Mouse (Mus musculus): ENCODE data around the gene Tap2.

The Tap2 gene

GRCm38 (mm10) chr17:34203444-34203843 lies at the start of gene Tap2:
TSS of gene Tap2 (plus strand) at chr17:34203527.
- no peak for DNase-seq (ENCODE audit: low spot score in 2 of 2)

DNA sequence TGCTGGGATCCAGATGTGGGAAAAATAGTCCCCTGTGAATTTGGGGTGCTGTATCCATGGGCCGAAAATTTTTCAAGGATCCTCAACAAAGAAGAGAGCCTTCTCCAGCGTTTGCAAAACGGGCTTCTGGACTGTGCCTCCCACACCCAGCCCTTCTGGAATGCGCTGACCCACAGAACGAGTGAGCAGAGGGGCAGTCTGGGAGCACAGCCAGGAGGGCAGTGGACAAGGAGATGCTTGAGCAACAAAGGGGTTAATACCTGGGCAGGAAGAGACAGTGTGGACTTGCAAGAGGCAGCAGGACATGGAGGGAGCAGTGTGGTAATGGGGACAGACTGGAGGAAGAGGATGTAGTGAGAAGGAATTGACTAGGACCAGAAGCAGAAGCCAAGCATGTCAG lies 47.8 kb upstream of the Tap2 start:
- no peak for DNase-seq (ENCODE audit: low spot score in 2 of 2)

DNA sequence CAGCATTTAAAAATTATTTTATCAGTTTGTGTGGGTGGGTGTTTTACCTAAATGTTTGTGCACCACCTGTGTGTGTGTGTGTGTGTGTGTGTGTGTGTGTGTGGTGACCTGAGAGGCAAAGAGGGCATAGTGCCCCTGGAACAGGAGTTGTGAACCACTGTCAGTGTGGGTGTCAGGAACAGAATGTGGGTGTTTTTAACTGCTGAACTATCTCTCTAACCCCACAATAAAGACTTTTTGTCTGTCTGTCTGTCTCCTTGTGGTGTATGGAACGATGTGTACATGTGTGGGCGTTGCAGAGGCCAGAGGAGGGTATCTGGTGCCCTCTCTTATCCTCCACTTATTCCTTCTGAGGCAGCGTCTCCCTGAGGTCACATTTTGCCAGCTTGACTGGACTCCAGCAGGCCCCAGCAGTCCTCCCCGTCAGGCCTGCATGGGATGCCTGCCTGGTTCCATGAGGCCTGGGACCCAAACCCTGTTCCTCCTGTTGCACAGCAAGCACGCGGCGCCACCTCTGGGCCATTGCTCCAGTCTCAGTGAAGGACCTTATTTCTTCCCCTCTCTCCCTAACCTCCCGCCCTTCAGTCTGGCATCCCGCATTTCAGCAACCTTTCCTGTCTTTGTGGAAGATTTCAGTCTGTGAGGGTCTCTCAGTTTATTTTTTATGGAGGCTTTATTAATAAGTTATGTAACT lies 39.0 kb upstream of the Tap2 start:
- peak in 1 of 2 experiments; percentile 54 for DNase-seq (ENCODE audit: low spot score in 2 of 2)

DNA sequence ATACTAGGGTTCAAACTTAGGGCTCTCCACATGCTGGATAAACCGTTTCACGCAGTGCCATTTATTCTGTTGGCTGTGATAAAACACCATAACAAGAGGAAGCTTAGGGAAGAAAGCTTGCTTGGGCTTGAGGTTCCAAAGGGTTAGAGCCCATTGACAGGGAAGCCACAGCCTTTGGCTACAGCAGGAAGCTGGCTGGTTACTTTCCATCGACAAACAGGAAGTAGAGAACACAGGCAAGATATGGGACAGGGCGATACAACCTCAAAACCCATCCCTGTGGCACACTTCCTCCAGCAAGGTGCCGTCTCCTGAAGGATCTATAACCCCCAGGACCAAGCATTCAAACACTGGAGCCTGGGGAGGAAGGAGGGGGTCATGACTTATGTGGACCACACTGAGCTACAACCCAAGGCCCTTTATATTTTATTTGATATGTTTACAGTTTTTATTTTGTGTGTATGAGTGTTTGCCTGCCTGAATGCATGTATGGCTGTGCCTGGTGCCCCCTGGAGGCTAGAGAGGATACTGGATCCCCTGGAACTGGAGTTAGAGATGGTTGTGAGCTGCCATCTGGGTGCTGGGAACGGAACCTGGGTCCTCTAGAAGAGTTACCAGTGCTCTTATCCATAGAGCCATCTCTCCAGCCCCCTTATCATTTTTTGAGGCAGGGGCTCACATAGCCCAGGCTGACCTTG lies 38.1 kb upstream of the Tap2 start:
- no peak for DNase-seq (ENCODE audit: low spot score in 2 of 2)

GRCm38 (mm10) chr17:34169279-34169678 lies 34.0 kb upstream of the Tap2 start:
- peak in 1 of 2 experiments; percentile 46 for DNase-seq (ENCODE audit: low spot score in 2 of 2)

GRCm38 (mm10) chr17:34170487-34170876 lies 32.8 kb upstream of the Tap2 start:
- DNase-seq (ENCODE audit: low spot score in 2 of 2) = no peak

- peak; percentile 84 to 86 for DNase-seq (ENCODE audit: low spot score in 2 of 2)
Measured at GRCm38 (mm10) chr17:34170877-34171498, 32.3 kb upstream of the Tap2 start.

DNA sequence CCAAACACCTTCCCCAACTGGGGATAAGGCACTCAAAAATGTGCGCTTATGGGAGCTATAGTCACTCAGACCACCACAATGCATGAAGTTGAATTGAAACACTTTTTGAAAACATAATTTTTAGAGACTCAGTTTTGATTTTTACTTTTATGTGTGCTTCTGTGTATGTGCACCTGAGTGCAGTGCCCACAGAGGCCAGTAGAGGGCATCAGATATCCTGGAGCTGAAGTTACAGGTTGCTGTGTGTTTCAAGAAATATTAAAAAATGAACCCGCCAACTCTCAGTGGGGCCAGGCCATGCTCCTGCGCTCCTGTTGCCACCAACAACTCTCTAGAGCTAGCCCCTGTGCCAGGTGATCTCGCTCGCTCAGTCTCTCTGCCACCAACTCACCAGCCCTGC lies 30.8 kb upstream of the Tap2 start:
- no peak for DNase-seq (ENCODE audit: low spot score in 2 of 2)

GRCm38 (mm10) chr17:34174075-34174474 lies 29.3 kb upstream of the Tap2 start:
- DNase-seq (ENCODE audit: low spot score in 2 of 2) = no peak

DNA sequence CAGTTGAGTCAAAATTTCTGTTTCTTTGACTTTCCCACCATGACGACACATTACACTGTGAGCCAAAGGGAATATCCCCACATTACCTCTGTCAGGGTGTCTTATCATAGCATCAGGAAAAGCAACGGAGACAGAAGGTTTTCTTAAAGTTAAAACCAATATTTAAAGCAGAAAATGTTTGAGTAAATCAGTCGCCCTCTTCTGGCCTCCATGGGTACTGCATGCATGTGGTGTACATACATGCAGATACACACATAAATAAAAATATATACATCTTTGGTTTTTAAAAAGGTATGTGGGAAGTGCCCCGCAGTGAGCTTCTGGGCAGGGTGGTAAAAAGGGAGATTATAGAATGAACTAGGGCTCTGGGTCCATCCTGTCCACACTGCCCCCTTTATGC lies 26.1 kb upstream of the Tap2 start:
- DNase-seq (ENCODE audit: low spot score in 2 of 2) = no peak

DNA sequence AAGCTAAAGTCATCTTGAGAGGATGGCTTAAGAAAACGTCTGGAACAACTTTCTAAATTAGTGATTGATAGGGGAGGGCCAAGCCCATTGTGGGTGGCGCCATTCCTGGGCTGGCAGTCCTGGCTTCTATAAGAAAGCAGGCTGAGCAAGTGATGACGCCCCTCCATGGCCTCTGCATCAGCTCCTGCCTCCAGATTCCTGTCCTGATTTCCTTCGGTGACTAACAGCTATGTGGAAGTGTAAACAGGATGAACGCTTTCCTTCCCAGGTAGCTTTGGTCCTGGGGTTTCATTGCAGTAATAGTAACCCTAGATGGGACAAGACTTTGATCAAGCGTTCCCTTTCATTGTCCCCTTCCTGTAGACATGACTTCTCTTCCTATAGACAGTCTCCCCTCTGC lies 24.3 kb upstream of the Tap2 start:
- DNase-seq (ENCODE audit: low spot score in 2 of 2) = no peak

DNA sequence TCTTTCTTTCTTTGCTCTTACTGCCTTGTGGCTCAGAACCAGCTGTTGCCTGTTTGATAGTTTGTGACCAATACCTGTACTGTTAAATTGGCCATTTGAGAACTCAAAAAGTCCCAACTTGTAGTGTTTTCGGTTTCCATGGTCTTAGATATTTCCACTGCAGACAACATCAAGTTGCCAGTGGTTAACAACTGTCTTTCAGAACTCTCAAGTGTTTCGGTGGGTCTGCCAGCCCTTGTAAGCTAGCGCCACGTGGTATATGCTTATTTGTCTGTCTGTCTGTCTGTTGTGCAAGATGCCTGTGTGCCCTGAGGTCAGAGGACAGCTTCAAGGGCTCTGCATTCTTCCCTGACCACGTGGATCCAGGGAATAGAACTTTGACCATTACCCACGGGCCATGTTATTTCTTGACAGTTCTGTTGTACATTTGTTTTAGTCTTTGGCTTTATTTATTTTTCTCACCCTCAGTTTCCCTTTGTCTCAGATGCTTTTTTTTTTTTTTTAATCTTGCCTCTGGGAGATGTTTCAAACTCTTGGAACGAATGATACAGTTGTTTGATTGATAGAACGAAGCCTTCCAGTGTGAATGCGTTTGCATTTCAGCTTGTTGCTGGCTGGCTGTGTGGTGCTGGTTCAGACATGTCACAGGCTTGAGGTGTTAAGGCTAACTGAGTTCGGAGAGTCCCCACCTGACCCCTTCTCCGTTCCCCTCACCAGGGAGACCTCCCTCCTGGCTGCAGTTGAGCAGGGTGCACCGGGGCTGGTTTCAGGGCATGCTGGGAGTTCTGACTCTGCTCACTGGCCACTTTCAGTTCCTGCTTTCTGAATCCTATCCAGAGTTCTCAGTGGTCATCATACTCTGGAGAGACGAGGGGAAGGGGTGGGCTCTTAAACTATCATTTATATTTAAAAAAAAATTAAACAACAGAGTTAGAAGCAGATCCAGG lies 23.1 kb upstream of the Tap2 start:
- no peak for DNase-seq (ENCODE audit: low spot score in 2 of 2)

DNA sequence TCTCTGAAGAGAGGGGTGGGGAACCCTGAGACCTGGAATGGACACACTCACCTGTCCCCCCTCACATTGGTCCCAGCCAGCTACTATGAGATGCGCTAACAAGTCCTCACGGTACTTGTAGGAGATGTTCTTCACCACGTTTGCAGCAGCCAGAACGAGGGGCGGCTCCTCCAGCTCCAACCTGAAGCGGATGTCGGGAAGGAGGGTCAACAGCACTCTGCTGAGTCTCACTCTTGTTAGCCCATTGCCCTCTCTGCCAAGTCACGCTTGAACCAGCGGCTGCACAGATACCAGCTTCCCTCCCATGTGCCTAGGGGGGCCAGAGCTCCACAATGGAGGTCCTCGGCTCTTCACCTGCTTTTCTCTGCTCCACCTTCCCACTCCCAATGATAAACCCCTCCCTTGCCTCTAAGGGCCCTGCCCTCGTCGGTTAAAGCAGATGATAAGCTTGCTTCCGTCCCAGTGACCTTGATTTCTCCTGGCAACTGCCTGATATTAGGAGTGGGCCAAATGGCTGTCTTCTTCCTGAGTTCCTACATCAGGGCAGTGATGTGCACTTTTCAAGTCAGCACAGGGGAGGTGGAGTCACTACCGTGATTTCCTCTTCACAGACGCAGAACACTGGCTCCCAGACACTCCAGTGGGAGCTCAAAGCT lies 19.6 kb upstream of the Tap2 start:
- no peak for DNase-seq (ENCODE audit: low spot score in 2 of 2)

GRCm38 (mm10) chr17:34185526-34185925 lies 17.8 kb upstream of the Tap2 start:
- DNase-seq (ENCODE audit: low spot score in 2 of 2) = no peak

GRCm38 (mm10) chr17:34186885-34187260 lies 16.5 kb upstream of the Tap2 start:
- no peak for DNase-seq (ENCODE audit: low spot score in 2 of 2)

- DNase-seq (ENCODE audit: low spot score in 2 of 2) = peak; percentile 96 to 97
Measured at GRCm38 (mm10) chr17:34187261-34187916, 15.9 kb upstream of the Tap2 start, which contains the start of the genes Tap1 and Psmb9. TSS of gene Tap1 (plus strand) at chr17:34187553. TSS of gene Psmb9 (minus strand) at chr17:34187764.

- no peak for DNase-seq (ENCODE audit: low spot score in 2 of 2)
Measured at GRCm38 (mm10) chr17:34188010-34188409, 15.3 kb upstream of the Tap2 start.

DNA sequence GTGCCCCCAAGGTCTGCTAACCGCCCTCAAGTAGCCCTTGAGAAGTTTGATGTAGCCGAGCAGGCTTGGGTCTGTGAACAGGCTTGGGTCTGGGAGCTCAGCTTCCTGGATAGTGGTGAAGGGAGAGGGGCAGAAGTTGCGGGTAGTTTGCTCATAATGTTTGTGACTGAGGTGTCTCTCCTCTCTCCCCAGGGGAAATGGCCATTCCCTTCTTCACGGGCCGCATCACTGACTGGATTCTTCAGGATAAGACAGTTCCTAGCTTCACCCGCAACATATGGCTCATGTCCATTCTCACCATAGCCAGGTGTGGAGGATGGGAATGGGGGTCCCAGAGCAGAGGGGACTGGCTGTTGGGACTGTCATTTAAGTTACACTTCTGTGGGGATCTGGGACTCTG lies 14.3 kb upstream of the Tap2 start:
- DNase-seq (ENCODE audit: low spot score in 2 of 2) = no peak

DNA sequence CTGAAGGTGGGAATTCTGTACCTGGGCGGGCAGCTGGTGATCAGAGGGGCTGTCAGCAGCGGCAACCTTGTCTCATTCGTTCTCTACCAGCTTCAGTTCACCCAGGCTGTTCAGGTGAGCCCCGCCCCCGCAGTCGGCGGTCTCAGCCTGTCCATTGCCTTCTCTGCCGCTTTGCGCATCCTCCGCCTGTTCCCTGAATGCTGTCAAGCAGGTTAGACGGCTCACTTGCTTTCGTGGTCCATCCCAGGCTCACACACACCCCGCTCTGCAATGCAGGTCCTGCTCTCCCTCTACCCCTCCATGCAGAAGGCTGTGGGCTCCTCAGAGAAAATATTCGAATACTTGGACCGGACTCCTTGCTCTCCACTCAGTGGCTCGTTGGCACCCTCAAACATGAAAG lies 10.5 kb upstream of the Tap2 start:
- DNase-seq (ENCODE audit: low spot score in 2 of 2) = no peak

DNA sequence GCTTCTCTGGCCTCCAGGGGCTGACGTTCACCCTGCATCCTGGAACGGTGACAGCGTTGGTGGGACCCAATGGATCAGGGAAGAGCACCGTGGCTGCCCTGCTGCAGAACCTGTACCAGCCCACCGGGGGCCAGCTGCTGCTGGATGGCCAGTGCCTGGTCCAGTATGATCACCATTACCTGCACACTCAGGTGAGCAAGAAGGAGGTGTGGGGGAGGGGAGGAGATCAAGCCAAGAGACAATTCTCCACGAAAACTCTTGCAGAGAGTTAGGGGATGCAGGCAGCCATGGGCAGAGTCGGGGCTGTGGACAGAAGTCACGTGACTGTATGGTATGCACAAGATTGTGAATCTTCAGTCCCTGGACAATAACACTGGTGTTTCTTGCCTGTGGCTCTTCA lies 9.9 kb upstream of the Tap2 start:
- no peak for DNase-seq (ENCODE audit: low spot score in 2 of 2)

DNA sequence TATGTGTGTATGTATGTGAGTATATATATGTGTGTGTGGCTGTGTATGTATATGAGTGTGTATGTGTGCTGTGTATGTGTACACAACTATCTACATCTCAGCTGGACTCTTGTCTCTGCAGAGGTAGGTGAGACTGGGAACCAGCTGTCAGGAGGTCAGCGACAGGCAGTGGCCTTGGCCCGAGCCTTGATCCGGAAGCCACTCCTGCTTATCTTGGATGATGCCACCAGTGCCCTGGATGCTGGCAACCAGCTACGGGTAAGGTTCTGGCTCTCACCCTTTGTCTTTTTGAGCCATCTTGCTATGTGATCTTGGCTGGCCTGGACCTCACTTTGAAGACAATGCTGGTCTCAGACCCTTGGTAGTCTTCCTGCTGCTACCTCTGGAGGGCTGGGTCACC lies 8.6 kb upstream of the Tap2 start:
- no peak for DNase-seq (ENCODE audit: low spot score in 2 of 2)

Measured in right cerebral cortex, postnatal 10 days (tissue).